Mouse (Mus musculus): ENCODE data around the gene Akna. TPM values are rescaled to one million over a fixed set of nuclear protein-coding genes. Genes with fewer than 3 reads are reported as not detected.

Gene Akna
- total RNA-seq (2023): 100 to 1,000 TPM; 276 to 290 TPM

GRCm38 (mm10) chr4:63403040-63403959 is at the start of gene Akna:
Gene Akna (minus strand): TSS chr4:63403354.

DNA sequence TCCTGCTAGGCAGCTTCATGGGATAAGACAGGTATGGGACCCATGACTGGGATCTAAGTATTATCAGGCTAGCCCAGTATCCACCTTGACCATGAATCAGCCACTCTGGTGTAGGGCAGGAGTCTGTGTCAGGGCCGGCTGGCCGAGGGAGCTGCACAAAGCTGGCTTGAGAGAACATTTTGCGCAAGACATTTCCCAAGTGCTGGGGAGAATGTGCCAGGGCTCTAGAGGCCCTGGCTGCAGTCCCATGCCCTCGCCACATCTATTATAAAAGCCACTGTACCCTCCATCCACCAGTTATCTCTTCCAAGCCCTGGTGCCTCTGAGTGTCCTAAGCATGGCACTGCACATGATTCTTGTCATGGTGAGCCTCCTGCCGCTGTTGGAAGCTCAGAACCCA is 41.0 kb downstream of the Akna start, which contains the start of gene Orm2:
Orm2 (plus strand) TSS at position 300 of the 400 bp plus-strand sequence.

GRCm38 (mm10) chr4:63355877-63356665 is 47.1 kb downstream of the Akna start, which contains the start of gene Orm3:
Gene Orm3 (plus strand): TSS chr4:63356162.

DNA sequence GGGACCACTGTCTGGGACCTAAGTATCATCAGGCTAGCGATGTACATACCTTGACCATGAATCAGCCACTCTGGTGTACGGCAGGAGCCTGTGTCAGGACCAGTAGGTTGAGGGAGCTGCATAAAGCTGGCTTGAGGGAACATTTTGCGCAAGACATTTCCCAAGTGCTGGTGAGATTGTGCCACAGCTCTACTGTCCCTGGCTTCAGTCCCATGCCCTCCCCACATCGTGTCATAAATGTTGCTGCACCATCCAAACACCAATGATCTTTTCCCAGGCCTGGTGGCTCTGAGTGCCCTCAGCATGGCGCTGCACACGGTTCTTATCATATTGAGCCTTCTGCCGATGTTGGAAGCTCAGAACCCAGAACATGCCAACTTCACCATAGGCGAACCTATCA is 58.9 kb downstream of the Akna start, which contains the start of gene Orm1:
Orm1 (plus strand) TSS at position 266 of the 400 bp plus-strand sequence.

Other genes starting within 250 kb of the Akna start
- not detected for gene Ambp, start 248.6 kb downstream of the Akna start, total RNA-seq (2023)
- not detected for gene Kif12, start 231.2 kb downstream of the Akna start, total RNA-seq (2023)
- gene Col27a1, start 189.3 kb downstream of the Akna start, total RNA-seq (2023): 1 to 10 TPM; 6.7 to 6.8 TPM
- gene Orm1, start 58.8 kb downstream of the Akna start, total RNA-seq (2023): not detected
- not detected for gene Orm3, start 47.2 kb downstream of the Akna start, total RNA-seq (2023)
- gene Orm2, start 40.9 kb downstream of the Akna start, total RNA-seq (2023): not detected
- gene Whrn, start 92.6 kb upstream of the Akna start, total RNA-seq (2023): 1 to 10 TPM; 6.8 to 9.9 TPM
- gene Atp6v1g1, start 141.4 kb upstream of the Akna start, total RNA-seq (2023): 100 to 1,000 TPM; 113 to 117 TPM
- gene Tmem268, start 155.4 kb upstream of the Akna start, total RNA-seq (2023): 10 to 100 TPM; 58.9 to 65.2 TPM
- gene Gm11213, start 201.9 kb upstream of the Akna start, total RNA-seq (2023): not detected
- not detected for gene Tex48, start 219.1 kb upstream of the Akna start, total RNA-seq (2023)

Measured in monocyte, adult 59 days (primary cell).